In genomic region chr7:127927726-127928125, GRCm38 (mm10) we compare ENCODE assay signal across 20 mouse cellular contexts. TPM values are rescaled to one million over a fixed set of nuclear protein-coding genes. Genes with fewer than 3 reads are reported as not detected.
A peak's percentile ranks its signal among the peaks of the same experiment; 100 is the strongest.
DNase-seq lines count a peak whose midpoint lies in the region; ATAC-seq and TF ChIP-seq lines count a peak whose summit lies in the region.
"Had no signal": no experiment of that assay in that cellular context is flagged by ENCODE, and none has a peak within 500 bp of the region (broad histone marks: within the 10 kb centered on the region; RNA-seq: fewer than 3 reads in every experiment).

No protein-coding gene starts in this region.

- TF ChIP-seq CTCF in lung, embryonic 14.5 days (IDR thresholded peaks at IDR 0.05; ENCODE audit: low read depth) = no peak
- TF ChIP-seq CTCF in intestine, postnatal 0 days (IDR thresholded peaks at IDR 0.05; ENCODE audit: low read depth) = no peak

- H3K9me3 ChIP-seq in lung, embryonic 14.5 days (ENCODE audit: low read depth, low read length) = no peaks in the 10 kb centered on the region
- no peaks in the 10 kb centered on the region for H3K9me3 ChIP-seq in intestine, postnatal 0 days (ENCODE audit: control insufficient read depth)
- H3K9me3 ChIP-seq in stomach, embryonic 15.5 days = no peaks in the 10 kb centered on the region
- H3K9me3 ChIP-seq: embryonic facial prominence, embryonic 15.5 days; forebrain, embryonic 12.5 days; heart, embryonic 12.5 days; hindbrain, embryonic 15.5 days; liver, embryonic 12.5 days had no signal

- H3K27me3 ChIP-seq in lung, embryonic 14.5 days (ENCODE audit: insufficient read depth, low read length) = peaks cover 5% of the 10 kb centered on the region; the same call in 1 of the 2 replicates
- H3K27me3 ChIP-seq in intestine, postnatal 0 days (replicated peaks; ENCODE audit: control insufficient read depth, insufficient read depth, low read length) = no peaks in the 10 kb centered on the region
- no peaks in the 10 kb centered on the region for H3K27me3 ChIP-seq in stomach, embryonic 15.5 days (replicated peaks)

- 74% methylated on average over 11 of the region's 11 CpGs for WGBS in lung, embryonic 14.5 days
- WGBS in intestine, postnatal 0 days = 75% methylated on average over 11 of the region's 11 CpGs
- WGBS in stomach, embryonic 15.5 days = 77% methylated on average over 11 of the region's 11 CpGs

- peaks cover 18% of the 10 kb centered on the region for H3K4me1 ChIP-seq in lung, embryonic 14.5 days (ENCODE audit: insufficient read depth)
- H3K4me1 ChIP-seq in intestine, postnatal 0 days (replicated peaks; ENCODE audit: control insufficient read depth, insufficient read depth, low read length) = peaks cover 12% of the 10 kb centered on the region; the same call in 1 of the 2 replicates
- peaks cover 34% of the 10 kb centered on the region for H3K4me1 ChIP-seq in stomach, embryonic 15.5 days
- H3K4me1 ChIP-seq: forebrain, embryonic 12.5 days; hindbrain, embryonic 15.5 days had no signal

- peak overlapping the region; percentile 42 for H3K4me3 ChIP-seq in lung, embryonic 14.5 days (ENCODE audit: low read depth, low read length)
- H3K4me3 ChIP-seq in intestine, postnatal 0 days (ENCODE audit: low read depth, low read length) = peak overlapping the region; percentile 54; the same call in 1 of the 2 replicates
- peak overlapping the region; percentile 47; the same call in 1 of the 2 replicates for H3K4me3 ChIP-seq in stomach, embryonic 15.5 days (replicated peaks)
- H3K4me3 ChIP-seq: forebrain, embryonic 12.5 days; heart, embryonic 12.5 days; hindbrain, embryonic 15.5 days; liver, embryonic 12.5 days had no signal

- no peak overlapping the region for H3K27ac ChIP-seq in lung, embryonic 14.5 days (ENCODE audit: low read depth)
- peak overlapping the region; percentile 84 for H3K27ac ChIP-seq in intestine, postnatal 0 days (ENCODE audit: low read depth, low read length)
- H3K27ac ChIP-seq in stomach, embryonic 15.5 days = peak overlapping the region; percentile 93; the same call in 1 of the 2 replicates
- H3K27ac ChIP-seq: embryonic facial prominence, embryonic 15.5 days; forebrain, embryonic 12.5 days; hindbrain, embryonic 15.5 days; liver, embryonic 12.5 days had no signal

- H3K36me3 ChIP-seq in lung, embryonic 14.5 days (ENCODE audit: insufficient read depth) = peaks cover 44% of the 10 kb centered on the region
- peaks cover 10% of the 10 kb centered on the region; the same call in 1 of the 2 replicates for H3K36me3 ChIP-seq in intestine, postnatal 0 days (ENCODE audit: control insufficient read depth, insufficient read depth)
- peaks cover 8% of the 10 kb centered on the region; the same call in 1 of the 2 replicates for H3K36me3 ChIP-seq in stomach, embryonic 15.5 days

- DNase-seq in kidney, adult 11 months = peak; percentile 46
- DNase-seq in kidney, postnatal 14 days = no peak
- DNase-seq in lung, embryonic 14.5 days = no peak
- DNase-seq in lung, postnatal 36 days = no peak
- DNase-seq: adrenal gland, adult 2 months; cerebellum, adult 9-10 months; heart, adult 11 months; thymus, postnatal 14 days had no signal

- H3K9ac ChIP-seq in lung, embryonic 14.5 days = no peak overlapping the region
- peak overlapping the region; percentile 31; the same call in 1 of the 2 replicates for H3K9ac ChIP-seq in intestine, postnatal 0 days (ENCODE audit: low read depth, low read length)
- no peak overlapping the region for H3K9ac ChIP-seq in stomach, embryonic 15.5 days
- H3K9ac ChIP-seq: embryonic facial prominence, embryonic 15.5 days; forebrain, embryonic 12.5 days; heart, embryonic 12.5 days; hindbrain, embryonic 15.5 days; liver, embryonic 12.5 days had no signal

- peak overlapping the region; percentile 57 for H3K4me2 ChIP-seq in lung, embryonic 14.5 days
- peak overlapping the region; percentile 68 for H3K4me2 ChIP-seq in intestine, postnatal 0 days (replicated peaks; ENCODE audit: low read depth)
- peak overlapping the region; percentile 51 for H3K4me2 ChIP-seq in stomach, embryonic 15.5 days
- H3K4me2 ChIP-seq: forebrain, embryonic 12.5 days; heart, embryonic 12.5 days; hindbrain, embryonic 15.5 days; liver, embryonic 12.5 days; midbrain, embryonic 11.5 days had no signal

- ATAC-seq in lung, embryonic 14.5 days (ENCODE audit: insufficient read depth) = no peak
- ATAC-seq in intestine, postnatal 0 days = no peak
- ATAC-seq in stomach, embryonic 15.5 days (ENCODE audit: insufficient read depth, low FRiP score, low read depth) = no peak
- ATAC-seq in erythroblast, adult 5-6 weeks (replicated peaks; ENCODE audit: low FRiP score, poor library complexity, severe bottlenecking) = no peak
- ATAC-seq: liver, embryonic 12.5 days had no signal

RNA-seq across cellular contexts. Expression of gene Prss8, which starts 2.2 kb away (rescaled TPM):
- polyA plus RNA-seq in lung, embryonic 14.5 days (2014; fragmentation: Nextera tagmentation; extraction: Ambion mirVana) = 48.8 and 51.7 TPM in 2 replicates
- 63.0 and 64.4 TPM in 2 replicates for polyA plus RNA-seq in intestine, postnatal 0 days (2015; fragmentation: Nextera tagmentation; extraction: Ambion mirVana)
- 61.2 and 70.2 TPM in 2 replicates for polyA plus RNA-seq in stomach, embryonic 15.5 days (2015; fragmentation: Nextera tagmentation; extraction: Ambion mirVana)
- total RNA-seq in erythroblast, adult 5-6 weeks (2015; ENCODE audit: low replicate concordance) = not detected in 2 replicates
- not detected in 2 replicates for total RNA-seq in erythroblast, adult 5-6 weeks (2017; ENCODE audit: low replicate concordance)
- total RNA-seq: gastrocnemius, adult 8-10 months; heart, postnatal 25 days had no signal
- polyA plus RNA-seq: C2C12 had no signal

RNA-seq across cellular contexts. Expression of gene Kat8, which starts 15.4 kb away (rescaled TPM):
- polyA plus RNA-seq in lung, embryonic 14.5 days (2014; fragmentation: Nextera tagmentation; extraction: Ambion mirVana) = 39.5 and 42.8 TPM in 2 replicates
- polyA plus RNA-seq in intestine, postnatal 0 days (2015; fragmentation: Nextera tagmentation; extraction: Ambion mirVana) = 17.4 and 18.0 TPM in 2 replicates
- 35.0 and 35.6 TPM in 2 replicates for polyA plus RNA-seq in stomach, embryonic 15.5 days (2015; fragmentation: Nextera tagmentation; extraction: Ambion mirVana)
- 3.5 and 4.4 TPM in 2 replicates for total RNA-seq in erythroblast, adult 5-6 weeks (2015; ENCODE audit: low replicate concordance)
- 9.5 and 16.4 TPM in 2 replicates for total RNA-seq in erythroblast, adult 5-6 weeks (2017; ENCODE audit: low replicate concordance)

RNA-seq across cellular contexts. Expression of gene Prss36, which starts 18.8 kb away (rescaled TPM):
- 9.2 and 9.7 TPM in 2 replicates for polyA plus RNA-seq in lung, embryonic 14.5 days (2014; fragmentation: Nextera tagmentation; extraction: Ambion mirVana)
- polyA plus RNA-seq in intestine, postnatal 0 days (2015; fragmentation: Nextera tagmentation; extraction: Ambion mirVana) = 6.3 and 6.6 TPM in 2 replicates
- polyA plus RNA-seq in stomach, embryonic 15.5 days (2015; fragmentation: Nextera tagmentation; extraction: Ambion mirVana) = 10.8 and 10.9 TPM in 2 replicates
- not detected in 2 replicates for total RNA-seq in erythroblast, adult 5-6 weeks (2015; ENCODE audit: low replicate concordance)
- not detected in 2 replicates for total RNA-seq in erythroblast, adult 5-6 weeks (2017; ENCODE audit: low replicate concordance)

RNA-seq across cellular contexts. Expression of gene Bckdk, which starts 23.8 kb away (rescaled TPM):
- polyA plus RNA-seq in lung, embryonic 14.5 days (2014; fragmentation: Nextera tagmentation; extraction: Ambion mirVana) = 152 and 169 TPM in 2 replicates
- polyA plus RNA-seq in intestine, postnatal 0 days (2015; fragmentation: Nextera tagmentation; extraction: Ambion mirVana) = 94.0 and 94.2 TPM in 2 replicates
- 145 and 157 TPM in 2 replicates for polyA plus RNA-seq in stomach, embryonic 15.5 days (2015; fragmentation: Nextera tagmentation; extraction: Ambion mirVana)
- total RNA-seq in erythroblast, adult 5-6 weeks (2015; ENCODE audit: low replicate concordance) = 25.1 and 43.8 TPM in 2 replicates
- 12.5 and 12.9 TPM in 2 replicates for total RNA-seq in erythroblast, adult 5-6 weeks (2017; ENCODE audit: low replicate concordance)

RNA-seq across cellular contexts. Expression of gene Vkorc1, which starts 32.3 kb away (rescaled TPM):
- polyA plus RNA-seq in lung, embryonic 14.5 days (2014; fragmentation: Nextera tagmentation; extraction: Ambion mirVana) = 127 and 129 TPM in 2 replicates
- polyA plus RNA-seq in intestine, postnatal 0 days (2015; fragmentation: Nextera tagmentation; extraction: Ambion mirVana) = 194 and 219 TPM in 2 replicates
- polyA plus RNA-seq in stomach, embryonic 15.5 days (2015; fragmentation: Nextera tagmentation; extraction: Ambion mirVana) = 186 and 190 TPM in 2 replicates
- total RNA-seq in erythroblast, adult 5-6 weeks (2015; ENCODE audit: low replicate concordance) = 9.8 and 25.7 TPM in 2 replicates
- 0.94 and 2.5 TPM in 2 replicates for total RNA-seq in erythroblast, adult 5-6 weeks (2017; ENCODE audit: low replicate concordance)
